Mouse (Mus musculus) small intestine, adult 2 months (tissue): ENCODE data around the gene Pnpo.

Source experiments
- CTCF ChIP-seq: fragments of 200-500 bp; IDR thresholded peaks from 2 replicates; pipeline ENCODE4 v1.5.1; 2012; ENCODE audit warnings: low read depth, mild to moderate bottlenecking, control low read depth, inconsistent platforms, low read length, moderate library complexity, mixed read lengths; ENCODE audit not compliant: insufficient replicate concordance, insufficient read length; ENCODE audit errors: extremely low read depth
- POLR2A ChIP-seq: fragments of 200-500 bp; IDR thresholded peaks from 2 replicates; pipeline ENCODE4 v1.6.1; 2012; ENCODE audit warnings: low read depth, mild to moderate bottlenecking, control low read depth, inconsistent platforms, low read length, moderate library complexity

GRCm38 (mm10) chr11:96947849-96948248 is 4.1 kb upstream of the Pnpo start:
- TF ChIP-seq POLR2A (no peak), CTCF (no peak)
